Mouse (Mus musculus) heart, embryonic 12.5 days (tissue): Measurements from ENCODE around the gene Fbxo4. TPM values are rescaled to one million over a fixed set of nuclear protein-coding genes. Genes with fewer than 3 reads are reported as not detected.

ENCODE experiments used
- ATAC-seq: fragments of 200-750 bp; cut with Nextera tagmentation; 2 replicates; pipeline ENCODE4 v1.8.0; 2017; ENCODE audit warnings: moderate TSS enrichment, moderate library complexity; ENCODE audit not compliant: insufficient number of reproducible peaks, low FRiP score
- H3K27ac ChIP-seq: fragments of 300-500 bp; sonication (generic); 2 replicates; pipeline ENCODE4 v1.5.1; 2016; ENCODE audit warnings: mild to moderate bottlenecking, moderate library complexity; ENCODE audit not compliant: poor library complexity, severe bottlenecking
- H3K27me3 ChIP-seq: fragments of 300-500 bp; sonication (generic); replicated peaks from 2 replicates; pipeline ENCODE4 v1.6.1; 2016; ENCODE audit warnings: mild to moderate bottlenecking, moderate library complexity
- H3K36me3 ChIP-seq: fragments of 300-500 bp; sonication (generic); 2 replicates; pipeline ENCODE4 v1.6.1; 2016; ENCODE audit warnings: mild to moderate bottlenecking, moderate library complexity
- H3K4me1 ChIP-seq: fragments of 300-500 bp; sonication (generic); replicated peaks from 2 replicates; pipeline ENCODE4 v1.6.1; 2016; ENCODE audit warnings: mild to moderate bottlenecking
- H3K4me2 ChIP-seq: fragments of 300-500 bp; sonication (generic); 2 replicates; pipeline ENCODE4 v1.6.1; 2016; ENCODE audit warnings: mild to moderate bottlenecking, moderate library complexity
- H3K4me3 ChIP-seq: fragments of 300-500 bp; sonication (generic); 2 replicates; pipeline ENCODE4 v1.5.1; 2016; ENCODE audit warnings: mild to moderate bottlenecking
- H3K9ac ChIP-seq: fragments of 300-500 bp; sonication (generic); 2 replicates; pipeline ENCODE4 v1.6.1; 2016; ENCODE audit warnings: mild to moderate bottlenecking, moderate library complexity
- H3K9me3 ChIP-seq: fragments of 300-500 bp; sonication (generic); replicated peaks from 2 replicates; pipeline ENCODE4 v1.6.1; 2016; ENCODE audit warnings: mild to moderate bottlenecking, moderate library complexity
- WGBS: fragments of 180-500 bp; shearing (Covaris S2); methylation state at CpG from one replicate; pipeline ENCODE4 v1.1.7; 2016; 5-methylcytosine and 5-hydroxymethylcytosine counted together
- polyA plus RNA-seq: library from polyadenylated mRNA; unstranded; fragments of >200 nt; fragmentation: Nextera tagmentation; extraction: Ambion mirVana; gene quantifications from 2 replicates; pipeline ENCODE4 v1.2.1, GENCODE M21; 2016

Gene Fbxo4
- polyA plus RNA-seq: 10.6 and 11.1 TPM in 2 replicates

DNA sequence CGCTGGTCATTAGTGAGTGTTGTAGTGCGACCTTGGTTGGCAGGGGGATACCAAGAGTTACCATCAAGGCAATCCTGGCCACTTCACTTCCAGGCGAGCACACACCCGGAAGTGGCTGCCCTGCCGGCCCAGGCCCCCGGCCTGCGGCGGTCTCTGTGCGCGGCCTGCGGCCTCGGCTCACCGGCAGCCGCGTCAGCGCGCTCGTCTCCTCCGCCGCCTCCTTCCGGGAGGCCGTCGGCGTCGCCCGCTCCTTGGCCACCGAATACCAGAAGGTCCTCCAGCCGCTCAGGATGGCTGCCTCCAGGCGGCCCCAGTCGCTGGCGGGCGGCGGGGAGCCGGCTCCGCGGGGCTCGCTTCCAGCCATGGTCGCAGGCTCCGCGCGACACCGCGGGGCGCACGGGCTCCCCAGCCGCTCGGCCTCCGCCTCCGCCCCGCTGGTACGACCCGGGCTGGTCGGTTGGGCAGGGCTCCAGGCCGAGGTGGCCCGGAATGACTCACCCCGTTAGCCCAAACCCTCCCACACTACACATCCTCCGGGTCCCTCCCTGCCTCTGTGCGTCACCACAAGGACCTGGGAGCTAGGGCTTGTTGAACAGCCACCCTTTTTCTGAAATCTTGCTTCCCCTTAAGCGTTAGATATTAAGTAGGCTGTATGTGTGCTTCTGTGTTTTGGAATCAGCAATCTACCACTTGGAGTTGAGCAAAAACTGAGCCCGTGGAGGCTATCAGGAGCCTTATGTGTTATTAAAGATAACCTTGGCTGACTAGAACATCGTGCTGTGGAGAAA, at the start of gene Fbxo4:
Gene Fbxo4, minus strand, starts transcription at position 513 of the 788 bp plus-strand sequence.
- peaks cover 17% of the 10 kb centered on the region for H3K36me3 ChIP-seq
- peak within 1 kb of the TSS; percentile 74 for H3K4me3 ChIP-seq
- peak within 1 kb of the TSS; percentile 98 for H3K27ac ChIP-seq
- H3K9ac ChIP-seq: peak within 1 kb of the TSS; percentile 94
- under 1% methylated on average over 60 of the region's 61 CpGs for WGBS
- H3K27me3 ChIP-seq: no peaks in the 10 kb centered on the region
- ATAC-seq: peak; percentile 91
- no peaks in the 10 kb centered on the region for H3K9me3 ChIP-seq
- H3K4me1 ChIP-seq: peaks cover 7% of the 10 kb centered on the region; the same call in 1 of the 2 replicates
- peak within 1 kb of the TSS; percentile 80 for H3K4me2 ChIP-seq

DNA sequence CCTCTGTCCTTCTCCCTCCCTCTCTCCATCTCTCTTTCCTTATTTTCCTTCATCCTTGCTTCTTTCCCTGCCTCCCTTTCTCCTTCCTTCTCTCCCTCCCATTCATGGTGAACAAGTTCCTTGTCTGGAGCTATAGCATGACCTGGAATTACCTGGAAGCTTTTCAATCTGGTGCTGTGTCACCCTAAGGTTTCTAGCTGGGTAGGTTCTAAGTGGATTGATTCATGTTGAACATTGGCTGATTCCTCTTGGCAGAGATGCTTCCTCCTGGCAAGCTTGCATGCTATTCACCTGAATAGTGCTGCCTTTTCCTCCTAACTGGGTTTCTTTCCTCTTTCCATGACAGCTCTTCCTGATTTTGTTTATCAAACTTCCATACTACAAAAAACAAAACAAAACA, 49.6 kb upstream of the Fbxo4 start:
- no peak for ATAC-seq
- peaks cover 48% of the 10 kb centered on the region for H3K4me1 ChIP-seq
- 0 out of 2 replicates have a peak overlapping the region, but pooled peaks have one; percentile 5 for H3K27ac ChIP-seq

DNA sequence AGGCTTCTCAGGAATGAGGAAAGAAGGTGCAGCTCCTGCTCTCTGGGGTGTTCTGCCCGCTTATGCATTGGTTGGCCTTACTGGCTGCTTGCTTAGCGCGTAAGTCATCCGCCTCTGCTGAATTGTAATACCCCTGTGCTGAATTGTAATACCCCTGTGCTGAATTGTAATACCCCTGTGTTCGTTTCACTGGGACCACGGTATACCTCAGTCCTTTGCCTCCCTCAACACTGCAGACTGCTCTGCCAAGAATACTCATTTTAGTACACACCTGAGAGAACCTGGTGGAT, 49.0 kb upstream of the Fbxo4 start:
- peaks cover 43% of the 10 kb centered on the region for H3K4me1 ChIP-seq

More for the DNA sequence above, 49.6 kb upstream of the Fbxo4 start:
- Histone ChIP-seq H3K9ac (no peak overlapping the region), H3K27me3 (no peaks in the 10 kb centered on the region), H3K4me3 (no peak overlapping the region), H3K9me3 (no peaks in the 10 kb centered on the region), H3K36me3 (no peaks in the 10 kb centered on the region), H3K4me2 (no peak overlapping the region)

DNA sequence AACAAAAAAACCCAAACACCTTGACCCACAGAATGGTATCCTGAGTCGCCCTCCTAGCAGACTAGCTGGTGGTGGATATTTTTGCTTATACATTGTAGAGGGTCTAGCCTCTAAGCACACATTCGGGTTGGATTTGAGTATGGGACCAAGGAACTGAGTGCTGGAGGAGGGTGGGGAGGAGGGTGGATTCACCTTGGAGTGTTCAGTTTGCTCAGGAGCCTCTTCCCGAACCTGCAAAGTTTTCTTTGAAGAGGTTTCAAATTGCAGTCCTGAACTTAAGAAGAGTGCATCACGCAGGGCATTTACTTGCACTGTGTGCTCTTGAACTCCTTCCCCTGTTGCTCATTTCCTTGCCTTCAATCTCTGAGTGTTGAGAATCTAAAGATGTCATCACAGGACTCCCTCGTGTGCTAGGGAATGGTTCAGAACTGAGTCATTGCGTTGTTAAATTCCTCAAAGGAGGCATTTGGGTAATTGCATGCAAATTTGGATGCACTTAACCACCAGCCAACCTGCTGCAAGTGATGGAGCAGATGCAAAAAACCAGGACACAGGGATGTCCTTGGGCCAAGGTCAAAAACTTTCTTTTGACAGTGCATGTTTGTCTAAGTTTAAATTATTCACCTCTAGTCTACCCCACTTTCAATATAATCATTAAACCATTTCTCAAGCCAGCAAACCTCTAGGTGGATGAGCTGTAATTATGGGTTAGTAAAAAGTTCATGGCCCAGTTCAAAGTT, 48.5 kb upstream of the Fbxo4 start:
- H3K27me3 ChIP-seq: no peaks in the 10 kb centered on the region
- WGBS: 5% methylated on average over 6 of the region's 6 CpGs
- peak overlapping the region; percentile 99 for H3K27ac ChIP-seq
- peaks cover 38% of the 10 kb centered on the region for H3K4me1 ChIP-seq
- no peaks in the 10 kb centered on the region for H3K36me3 ChIP-seq
- no peaks in the 10 kb centered on the region for H3K9me3 ChIP-seq
- H3K4me3 ChIP-seq: peak overlapping the region; percentile 90
- peak overlapping the region; percentile 94 for H3K9ac ChIP-seq
- ATAC-seq: no peak
- peak overlapping the region; percentile 72 for H3K4me2 ChIP-seq

More for the DNA sequence above, 49.0 kb upstream of the Fbxo4 start:
- Histone ChIP-seq H3K9me3 (no peaks in the 10 kb centered on the region), H3K27me3 (no peaks in the 10 kb centered on the region), H3K36me3 (no peaks in the 10 kb centered on the region), H3K27ac (peak overlapping the region; percentile 99; the same call in 1 of the 2 replicates), H3K9ac (no peak overlapping the region), H3K4me3 (0 out of 2 replicates have a peak overlapping the region, but pooled peaks have one; percentile 90), H3K4me2 (peak overlapping the region; percentile 72)
- ATAC-seq: no peak
- WGBS: 80% methylated on average over 6 of the region's 6 CpGs

DNA sequence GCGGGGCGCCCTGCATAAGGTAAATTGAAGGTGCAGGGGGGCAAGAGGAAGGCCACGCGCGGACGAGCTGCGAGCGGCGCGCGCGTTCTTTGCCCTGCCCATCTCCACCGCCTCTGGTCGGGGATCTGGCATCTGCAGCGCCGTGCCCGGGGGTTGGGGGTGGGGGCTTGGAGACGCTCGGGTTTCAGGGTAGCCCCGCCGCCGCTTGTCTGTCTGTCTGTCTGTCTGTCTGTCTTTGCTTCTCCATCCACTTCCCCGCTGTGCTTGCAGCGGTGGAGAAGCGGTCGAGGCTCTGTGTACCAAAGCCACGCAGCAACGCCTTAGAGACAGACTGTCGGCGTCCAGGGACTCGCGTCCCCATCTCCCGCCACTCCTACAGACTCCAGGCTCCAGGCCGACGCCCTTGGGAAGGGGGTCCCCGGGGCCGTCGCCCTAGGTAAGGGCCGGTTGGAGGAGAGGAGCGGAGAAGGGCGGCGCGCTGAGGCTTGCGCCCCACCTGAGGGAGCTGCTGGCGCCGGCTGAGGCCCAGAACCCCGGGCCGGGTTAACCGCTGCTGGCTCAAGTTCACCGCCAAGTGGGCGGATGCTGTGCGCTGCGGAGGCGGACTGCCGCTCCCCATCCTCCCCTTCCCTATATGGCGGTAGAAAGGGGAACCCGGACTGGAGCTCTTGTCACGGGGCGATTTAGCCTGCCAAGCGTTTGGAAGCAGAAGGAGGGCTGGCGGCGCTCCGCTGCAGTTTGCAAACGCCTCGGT, 47.6 kb upstream of the Fbxo4 start:
- WGBS: under 1% methylated on average over 65 of the region's 65 CpGs

DNA sequence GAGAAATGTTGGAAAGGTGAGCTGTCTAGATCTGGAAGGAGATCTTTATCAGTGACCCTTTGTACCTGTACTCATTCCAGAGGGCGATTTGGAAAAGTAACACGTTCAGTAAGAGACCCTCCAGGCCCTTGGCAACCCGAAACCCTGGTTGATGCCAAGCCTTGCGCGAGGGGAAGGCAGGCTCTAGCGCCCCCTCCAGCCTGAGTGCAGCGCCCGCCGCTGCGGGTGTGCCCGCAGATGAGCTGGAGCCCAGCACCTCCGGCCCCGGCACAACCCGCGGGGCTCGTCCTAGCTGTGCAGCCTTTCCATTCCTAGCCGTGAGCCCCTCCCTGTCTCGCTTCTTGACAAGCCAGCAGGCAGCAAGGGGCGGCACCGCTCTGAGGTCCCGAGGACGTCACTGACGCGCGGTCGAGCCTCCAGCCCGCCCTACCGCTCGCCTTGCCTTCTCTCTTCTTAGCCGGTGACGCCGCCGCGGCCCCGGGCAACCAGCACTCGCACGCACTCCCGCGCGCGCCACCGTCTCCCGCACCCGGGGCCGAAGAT, 46.9 kb upstream of the Fbxo4 start, which contains the start of gene Oxct1:
Gene Oxct1, plus strand, starts transcription at position 153 of the 543 bp plus-strand sequence.
- peak; percentile 90 for ATAC-seq
- peak within 1 kb of the TSS; percentile 94 for H3K9ac ChIP-seq
- peaks cover 22% of the 10 kb centered on the region for H3K4me1 ChIP-seq
- peak within 1 kb of the TSS; percentile 72 for H3K4me2 ChIP-seq
- no peaks in the 10 kb centered on the region for H3K27me3 ChIP-seq
- under 1% methylated on average over 45 of the region's 45 CpGs for WGBS
- peak within 1 kb of the TSS; percentile 90 for H3K4me3 ChIP-seq
- no peaks in the 10 kb centered on the region for H3K9me3 ChIP-seq
- H3K27ac ChIP-seq: peak within 1 kb of the TSS; percentile 99
- no peaks in the 10 kb centered on the region for H3K36me3 ChIP-seq

More for the DNA sequence above, 47.6 kb upstream of the Fbxo4 start:
- H3K4me3 ChIP-seq: peak overlapping the region; percentile 90
- H3K9me3 ChIP-seq: no peaks in the 10 kb centered on the region
- H3K4me2 ChIP-seq: peak overlapping the region; percentile 72
- H3K36me3 ChIP-seq: no peaks in the 10 kb centered on the region
- ATAC-seq: peak; percentile 84
- H3K27me3 ChIP-seq: no peaks in the 10 kb centered on the region
- H3K27ac ChIP-seq: peak overlapping the region; percentile 99
- H3K9ac ChIP-seq: peak overlapping the region; percentile 94
- peaks cover 29% of the 10 kb centered on the region for H3K4me1 ChIP-seq

DNA sequence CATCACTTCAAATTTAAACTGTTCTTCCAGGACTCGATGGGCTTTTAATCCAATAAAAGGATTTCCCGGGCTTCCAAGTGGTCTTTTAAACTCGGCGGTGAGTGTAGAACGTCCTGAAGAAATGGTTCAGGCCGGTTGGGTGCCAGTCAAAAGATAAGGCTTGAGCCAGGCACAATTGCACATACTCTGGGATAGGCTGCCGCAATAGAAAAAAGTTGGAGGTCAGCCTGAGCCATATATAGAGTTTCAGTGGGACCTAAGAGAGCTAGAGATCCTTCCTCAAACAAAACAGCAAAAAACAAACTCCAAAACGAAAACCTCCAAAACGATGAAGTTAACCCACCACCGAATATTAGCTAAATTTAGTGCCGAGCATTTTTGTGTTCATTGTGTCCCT, 46.1 kb upstream of the Fbxo4 start:
- no peak for ATAC-seq
- Histone ChIP-seq H3K27ac (peak overlapping the region; percentile 99), H3K27me3 (no peaks in the 10 kb centered on the region), H3K4me2 (peak overlapping the region; percentile 72), H3K36me3 (no peaks in the 10 kb centered on the region), H3K9ac (0 out of 2 replicates have a peak overlapping the region, but pooled peaks have one; percentile 94), H3K9me3 (no peaks in the 10 kb centered on the region), H3K4me3 (peak overlapping the region; percentile 90), H3K4me1 (peaks cover 17% of the 10 kb centered on the region)
- WGBS: 46% methylated on average over 11 of the region's 11 CpGs

DNA sequence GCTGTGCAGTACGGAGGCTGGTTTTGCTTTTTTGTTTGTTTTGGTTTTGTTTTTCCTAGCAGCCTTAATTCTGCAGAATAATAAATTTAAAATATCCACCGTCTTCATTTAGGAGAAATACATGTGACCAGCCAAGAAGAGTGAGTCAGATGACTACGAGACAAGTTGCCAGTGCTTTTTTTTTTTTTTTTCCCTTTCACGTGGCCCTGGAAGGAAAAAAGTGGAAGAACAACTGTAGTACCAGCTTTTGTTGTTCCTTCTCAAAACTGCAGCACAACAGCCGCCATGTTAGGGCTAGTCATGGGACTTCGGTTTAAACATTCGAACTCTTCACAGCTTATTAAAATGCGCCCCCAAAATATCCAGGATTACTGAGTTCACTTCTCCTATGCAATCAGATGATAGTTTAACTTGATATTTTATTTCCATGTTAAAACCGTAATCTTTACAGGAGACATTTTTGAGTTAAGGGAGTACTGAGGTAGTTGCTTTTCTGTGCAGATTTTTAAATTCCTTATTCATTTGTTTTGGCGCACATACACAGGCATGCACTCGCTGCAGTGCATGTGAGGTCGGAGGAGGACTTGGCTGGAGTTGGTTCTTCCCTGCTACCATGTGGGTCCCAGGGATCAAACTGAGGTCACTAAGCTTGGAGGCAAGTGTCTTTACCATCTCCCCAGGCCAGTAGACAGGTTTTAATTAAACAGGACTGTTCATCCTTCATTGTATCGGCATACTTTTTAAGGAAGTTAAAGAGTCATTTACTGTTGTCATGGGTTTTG, 45.5 kb upstream of the Fbxo4 start:
- Histone ChIP-seq H3K4me3 (no peak overlapping the region), H3K9ac (no peak overlapping the region), H3K4me2 (peak overlapping the region; percentile 72; the same call in 1 of the 2 replicates), H3K27me3 (no peaks in the 10 kb centered on the region), H3K4me1 (peaks cover 17% of the 10 kb centered on the region), H3K27ac (no peak overlapping the region), H3K9me3 (no peaks in the 10 kb centered on the region), H3K36me3 (no peaks in the 10 kb centered on the region)
- ATAC-seq: no peak
- WGBS: 80% methylated on average over 13 of the region's 13 CpGs

DNA sequence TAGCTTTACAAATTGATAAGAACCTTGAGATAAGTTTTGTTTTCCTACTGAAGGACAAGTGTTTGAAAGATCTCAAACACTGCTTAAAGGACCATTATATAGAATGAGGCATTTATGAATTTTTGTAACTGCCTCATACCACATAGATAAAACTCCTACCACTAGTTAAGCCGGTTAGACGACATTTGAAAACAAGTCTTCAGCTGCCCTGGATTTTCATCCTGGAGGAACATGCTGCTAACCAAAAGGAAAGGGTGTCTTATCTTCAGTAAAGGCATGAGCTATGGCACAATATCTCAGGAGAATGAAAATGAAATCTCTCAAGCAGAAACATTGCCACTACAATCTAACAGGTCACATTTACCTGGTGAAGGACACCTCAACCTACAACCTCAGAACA, 44.4 kb upstream of the Fbxo4 start:
- Histone ChIP-seq H3K4me3 (no peak overlapping the region), H3K9ac (no peak overlapping the region), H3K27ac (no peak overlapping the region), H3K9me3 (no peaks in the 10 kb centered on the region), H3K4me2 (no peak overlapping the region), H3K36me3 (no peaks in the 10 kb centered on the region), H3K4me1 (peaks cover 17% of the 10 kb centered on the region), H3K27me3 (no peaks in the 10 kb centered on the region)
- WGBS: 77% methylated on average over 2 of the region's 2 CpGs
- ATAC-seq: no peak

DNA sequence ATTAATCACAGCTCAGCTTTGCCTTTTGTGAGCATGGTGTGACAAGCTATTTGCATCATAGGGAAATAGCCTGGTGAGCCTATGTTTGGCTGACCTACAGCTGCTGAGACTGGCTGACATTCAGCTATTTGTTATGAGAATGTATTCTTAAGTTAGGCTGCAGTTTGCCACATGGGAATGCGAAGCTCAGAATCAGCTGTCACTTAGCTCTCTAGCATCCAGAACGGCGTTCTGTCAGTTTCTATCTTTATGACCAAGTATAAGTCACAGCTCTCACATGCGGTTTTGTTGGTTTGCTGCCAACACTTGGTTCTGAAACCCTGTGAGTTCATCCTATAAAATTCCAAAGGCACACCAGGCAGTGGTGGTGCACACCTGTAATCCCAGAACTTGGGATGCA, 41.3 kb upstream of the Fbxo4 start:
- H3K9me3 ChIP-seq: no peaks in the 10 kb centered on the region
- no peak overlapping the region for H3K27ac ChIP-seq
- no peaks in the 10 kb centered on the region for H3K36me3 ChIP-seq
- peaks cover 7% of the 10 kb centered on the region for H3K4me1 ChIP-seq
- no peaks in the 10 kb centered on the region for H3K27me3 ChIP-seq
- 60% methylated on average over 4 of the region's 4 CpGs for WGBS
- no peak overlapping the region for H3K4me3 ChIP-seq
- no peak overlapping the region for H3K4me2 ChIP-seq
- no peak overlapping the region for H3K9ac ChIP-seq
- ATAC-seq: no peak
